13 mouse cellular contexts compared by ENCODE assay signal in genomic region chr14:47165117-47165516, GRCm38 (mm10).
"Had no signal": no experiment of that assay in that cellular context is flagged by ENCODE, and none has a peak within 500 bp of the region (broad histone marks: within the 10 kb centered on the region; RNA-seq: fewer than 3 reads in every experiment).

No protein-coding gene starts in this region.

- H3K4me1 ChIP-seq: intestine, embryonic 15.5 days; kidney, embryonic 15.5 days; limb, embryonic 13.5 days; midbrain, embryonic 13.5 days had no signal

- H3K27me3 ChIP-seq: intestine, embryonic 15.5 days; kidney, embryonic 15.5 days; limb, embryonic 13.5 days; liver, embryonic 15.5 days; midbrain, embryonic 13.5 days had no signal

- ATAC-seq: intestine, embryonic 15.5 days; midbrain, embryonic 13.5 days had no signal

- H3K36me3 ChIP-seq: intestine, embryonic 15.5 days; kidney, embryonic 15.5 days; limb, embryonic 13.5 days; liver, embryonic 15.5 days; midbrain, embryonic 13.5 days had no signal

- DNase-seq: kidney, adult 18-20 months; kidney, postnatal 25 days; left cerebral cortex, postnatal 4 days; lung, embryonic 14.5 days; lung, postnatal 10 days; lung, postnatal 4 days; right cerebral cortex, adult 18-20 months; thymus, postnatal 36 days had no signal

- H3K4me2 ChIP-seq: intestine, embryonic 15.5 days; kidney, embryonic 15.5 days; limb, embryonic 13.5 days; liver, embryonic 15.5 days; lung, embryonic 14.5 days; midbrain, embryonic 13.5 days had no signal

- H3K9me3 ChIP-seq: intestine, embryonic 15.5 days; kidney, embryonic 15.5 days; limb, embryonic 13.5 days; liver, embryonic 15.5 days; midbrain, embryonic 13.5 days had no signal

- H3K4me3 ChIP-seq: intestine, embryonic 15.5 days; kidney, embryonic 15.5 days; limb, embryonic 13.5 days; liver, embryonic 15.5 days; midbrain, embryonic 13.5 days had no signal

- H3K27ac ChIP-seq: intestine, embryonic 15.5 days; kidney, embryonic 15.5 days; limb, embryonic 13.5 days; liver, embryonic 15.5 days; midbrain, embryonic 13.5 days had no signal

- H3K9ac ChIP-seq: intestine, embryonic 15.5 days; kidney, embryonic 15.5 days; limb, embryonic 13.5 days; liver, embryonic 15.5 days; lung, embryonic 14.5 days; midbrain, embryonic 13.5 days had no signal
